Mouse (Mus musculus) brain, adult 2 months (tissue): ENCODE measurements at regions not wholly inside any gene's neighbourhood (a gene's known extent, or its start where the extent isn't known, plus 50 kb on each side); places are given as distances from the start of the nearest gene placed in this dataset.

ENCODE experiments used
- DNase-seq: peaks from one replicate; pipeline ENCODE4 v3.0.0; 2011; ENCODE audit warnings: low read depth, low spot score

GRCm38 (mm10) chr9:72217296-72218028, 57.2 kb upstream of the Zfp280d start:
- DNase-seq: peak; percentile 17

GRCm38 (mm10) chr9:72218736-72219135, 55.9 kb upstream of the Zfp280d start:
- DNase-seq: no peak

GRCm38 (mm10) chr9:72219892-72220291, 54.8 kb upstream of the Zfp280d start:
- DNase-seq: peak; percentile 5

GRCm38 (mm10) chr9:72221333-72221732, 53.3 kb upstream of the Zfp280d start:
- no peak for DNase-seq
